In genomic region chr7:120685227-120685626, GRCm38 (mm10) we compare ENCODE assay signal across 19 mouse cellular contexts. TPM values are rescaled to one million over a fixed set of nuclear protein-coding genes. Genes with fewer than 3 reads are reported as not detected.
DNase-seq lines count a peak whose midpoint lies in the region; ATAC-seq and TF ChIP-seq lines count a peak whose summit lies in the region.
"Had no signal": no experiment of that assay in that cellular context is flagged by ENCODE, and none has a peak within 500 bp of the region (broad histone marks: within the 10 kb centered on the region; RNA-seq: fewer than 3 reads in every experiment).

No protein-coding gene starts in this region.

- no peaks in the 10 kb centered on the region for H3K36me3 ChIP-seq in heart, embryonic 12.5 days
- H3K36me3 ChIP-seq in stomach, embryonic 14.5 days (ENCODE audit: control insufficient read depth, insufficient read depth, low read length), result no peaks in the 10 kb centered on the region
- no peaks in the 10 kb centered on the region for H3K36me3 ChIP-seq in stomach, postnatal 0 days (ENCODE audit: control insufficient read depth, insufficient read depth, low read length)
- H3K36me3 ChIP-seq in stomach, embryonic 16.5 days (ENCODE audit: control insufficient read depth, insufficient read depth, low read length), result no peaks in the 10 kb centered on the region
- H3K36me3 ChIP-seq: embryonic facial prominence, embryonic 12.5 days; liver, embryonic 12.5 days; midbrain, embryonic 15.5 days; neural tube, embryonic 12.5 days had no signal

- intact Hi-C loops in heart, postnatal 10 days (cut with DNase I), result no loop called here

- H3K27ac ChIP-seq in heart, embryonic 12.5 days (ENCODE audit: poor library complexity, severe bottlenecking), result no peak overlapping the region
- H3K27ac ChIP-seq in layer of hippocampus, adult 2 months, result peak overlapping the region; percentile 90
- peak overlapping the region; percentile 24; the same call in 1 of the 2 replicates for H3K27ac ChIP-seq in stomach, embryonic 14.5 days (ENCODE audit: low read length)
- no peak overlapping the region for H3K27ac ChIP-seq in stomach, postnatal 0 days (replicated peaks)
- no peak overlapping the region for H3K27ac ChIP-seq in stomach, embryonic 16.5 days (ENCODE audit: low read length)
- H3K27ac ChIP-seq: embryonic facial prominence, embryonic 12.5 days; liver, embryonic 12.5 days; midbrain, embryonic 15.5 days; neural tube, embryonic 12.5 days had no signal

- no peak for TF ChIP-seq EP300 in stomach, postnatal 0 days (optimal IDR thresholded peaks at IDR 0.05)

- no peaks in the 10 kb centered on the region for H3K9me3 ChIP-seq in heart, embryonic 12.5 days (replicated peaks)
- no peaks in the 10 kb centered on the region for H3K9me3 ChIP-seq in stomach, embryonic 14.5 days (ENCODE audit: control insufficient read depth, low read depth, low read length)
- no peaks in the 10 kb centered on the region for H3K9me3 ChIP-seq in stomach, postnatal 0 days (ENCODE audit: control insufficient read depth, low read length)
- H3K9me3 ChIP-seq in stomach, embryonic 16.5 days (replicated peaks; ENCODE audit: control insufficient read depth, low read length), result no peaks in the 10 kb centered on the region
- H3K9me3 ChIP-seq: embryonic facial prominence, embryonic 12.5 days; liver, embryonic 12.5 days; midbrain, embryonic 15.5 days; neural tube, embryonic 12.5 days had no signal

- H3K27me3 ChIP-seq in heart, embryonic 12.5 days (replicated peaks), result no peaks in the 10 kb centered on the region
- no peaks in the 10 kb centered on the region for H3K27me3 ChIP-seq in stomach, embryonic 14.5 days (ENCODE audit: control insufficient read depth, insufficient read depth, low read length)
- H3K27me3 ChIP-seq in stomach, postnatal 0 days (ENCODE audit: control insufficient read depth, insufficient read depth, low read length), result no peaks in the 10 kb centered on the region
- no peaks in the 10 kb centered on the region for H3K27me3 ChIP-seq in stomach, embryonic 16.5 days (ENCODE audit: control insufficient read depth, insufficient read depth, low read length)
- H3K27me3 ChIP-seq: embryonic facial prominence, embryonic 12.5 days; liver, embryonic 12.5 days; midbrain, embryonic 15.5 days; neural tube, embryonic 12.5 days had no signal

- no peak overlapping the region for H3K4me3 ChIP-seq in heart, embryonic 12.5 days
- peak overlapping the region; percentile 26 for H3K4me3 ChIP-seq in layer of hippocampus, adult 2 months
- no peak overlapping the region for H3K4me3 ChIP-seq in stomach, embryonic 14.5 days (ENCODE audit: low read depth, low read length)
- no peak overlapping the region for H3K4me3 ChIP-seq in stomach, postnatal 0 days (ENCODE audit: low read depth, low read length)
- no peak overlapping the region for H3K4me3 ChIP-seq in stomach, embryonic 16.5 days (replicated peaks; ENCODE audit: low read length)
- H3K4me3 ChIP-seq: embryonic facial prominence, embryonic 12.5 days; liver, embryonic 12.5 days; midbrain, embryonic 15.5 days; neural tube, embryonic 12.5 days had no signal

- no peak overlapping the region for H3K9ac ChIP-seq in heart, embryonic 12.5 days
- H3K9ac ChIP-seq in stomach, embryonic 14.5 days (replicated peaks; ENCODE audit: low read depth, low read length), result no peak overlapping the region
- H3K9ac ChIP-seq in stomach, postnatal 0 days (ENCODE audit: low read length), result no peak overlapping the region
- H3K9ac ChIP-seq in stomach, embryonic 16.5 days (ENCODE audit: low read length), result no peak overlapping the region
- H3K9ac ChIP-seq: embryonic facial prominence, embryonic 12.5 days; liver, embryonic 12.5 days; midbrain, embryonic 15.5 days; neural tube, embryonic 12.5 days had no signal

- no peak for DNase-seq in heart, postnatal 10 days
- DNase-seq in layer of hippocampus, adult 2 months (ENCODE audit: low spot score in 2 of 2), result peak in 1 of 2 experiments; percentile 29
- no peak for DNase-seq in layer of hippocampus, postnatal 25 days (ENCODE audit: extremely low spot score in 1 of 2, low spot score in 1 of 2)
- no peak for DNase-seq in stomach, postnatal 0 days (ENCODE audit: low spot score)
- DNase-seq in right cerebral cortex, postnatal 25 days, result no peak
- DNase-seq: cerebellum, adult 2 months; gastrocnemius, postnatal 10 days; heart, postnatal 4 days; kidney, postnatal 25 days had no signal

- ATAC-seq in heart, embryonic 12.5 days (ENCODE audit: insufficient number of reproducible peaks, low FRiP score), result 0 out of 2 replicates have a peak, but pooled peaks have one; percentile 15
- ATAC-seq in stomach, embryonic 14.5 days (ENCODE audit: insufficient number of reproducible peaks, insufficient read depth, low FRiP score, low read depth), result no peak
- ATAC-seq in stomach, postnatal 0 days (ENCODE audit: low FRiP score, low TSS enrichment), result no peak
- no peak for ATAC-seq in stomach, embryonic 16.5 days (ENCODE audit: insufficient read depth, low FRiP score)
- ATAC-seq: liver, embryonic 12.5 days; midbrain, embryonic 15.5 days had no signal

- TF ChIP-seq CTCF in layer of hippocampus, adult 2 months (conservative IDR thresholded peaks at IDR 0.05), result no peak
- TF ChIP-seq CTCF in stomach, postnatal 0 days (IDR thresholded peaks at IDR 0.05; ENCODE audit: low read depth), result no peak

- H3K4me1 ChIP-seq in heart, embryonic 12.5 days (replicated peaks), result peaks cover 62% of the 10 kb centered on the region
- H3K4me1 ChIP-seq in stomach, embryonic 14.5 days (ENCODE audit: control insufficient read depth, insufficient read depth, low read length), result peaks cover 16% of the 10 kb centered on the region
- H3K4me1 ChIP-seq in stomach, postnatal 0 days (replicated peaks; ENCODE audit: control insufficient read depth, insufficient read depth), result no peaks in the 10 kb centered on the region; the same call in 1 of the 2 replicates
- H3K4me1 ChIP-seq in stomach, embryonic 16.5 days (ENCODE audit: control insufficient read depth, insufficient read depth, low read length), result peaks cover 16% of the 10 kb centered on the region
- H3K4me1 ChIP-seq: embryonic facial prominence, embryonic 12.5 days; neural tube, embryonic 12.5 days had no signal

- H3K4me2 ChIP-seq in heart, embryonic 12.5 days, result no peak overlapping the region
- 0 out of 2 replicates have a peak overlapping the region, but pooled peaks have one; percentile 1 for H3K4me2 ChIP-seq in stomach, embryonic 14.5 days (replicated peaks; ENCODE audit: low read depth, low read length)
- H3K4me2 ChIP-seq in stomach, postnatal 0 days (replicated peaks; ENCODE audit: low read depth), result no peak overlapping the region
- peak overlapping the region; percentile 17; the same call in 1 of the 2 replicates for H3K4me2 ChIP-seq in stomach, embryonic 16.5 days (ENCODE audit: low read depth, low read length)
- H3K4me2 ChIP-seq: embryonic facial prominence, embryonic 12.5 days; liver, embryonic 12.5 days; midbrain, embryonic 15.5 days; neural tube, embryonic 12.5 days had no signal

- WGBS in heart, embryonic 12.5 days, result 87% methylated on average over 6 of the region's 6 CpGs
- WGBS in stomach, embryonic 14.5 days, result 58% methylated on average over 6 of the region's 6 CpGs
- WGBS in stomach, postnatal 0 days, result 41% methylated on average over 6 of the region's 6 CpGs
- WGBS in stomach, embryonic 16.5 days, result 53% methylated on average over 6 of the region's 6 CpGs

RNA-seq across cellular contexts. Expression of gene Mosmo, which starts 7.8 kb away (rescaled TPM):
- 15.4 and 16.1 TPM in 2 replicates for polyA plus RNA-seq in heart, embryonic 12.5 days (2016; fragmentation: Nextera tagmentation; extraction: Ambion mirVana)
- total RNA-seq in heart, postnatal 10 days (2021), result 10 to 100 TPM; 29.0 to 33.7 TPM
- 10 to 100 TPM; 93.5 to 99.0 TPM for total RNA-seq in layer of hippocampus, adult 2 months (2021)
- 10 to 100 TPM; 77.8 to 79.9 TPM for total RNA-seq in layer of hippocampus, postnatal 25 days (2021)
- 15.8 and 16.5 TPM in 2 replicates for polyA plus RNA-seq in stomach, embryonic 14.5 days (2014; fragmentation: Nextera tagmentation; extraction: Ambion mirVana)
- polyA plus RNA-seq in stomach, postnatal 0 days (2015; fragmentation: Nextera tagmentation; extraction: Ambion mirVana), result 6.9 and 7.0 TPM in 2 replicates
- polyA plus RNA-seq in stomach, embryonic 16.5 days (2015; fragmentation: Nextera tagmentation; extraction: Ambion mirVana), result 6.2 and 7.7 TPM in 2 replicates

RNA-seq across cellular contexts. Expression of gene Pdzd9, which starts 15.1 kb away (rescaled TPM):
- 0.27 and 0.39 TPM in 2 replicates for polyA plus RNA-seq in heart, embryonic 12.5 days (2016; fragmentation: Nextera tagmentation; extraction: Ambion mirVana)
- total RNA-seq in heart, postnatal 10 days (2021), result not detected
- not detected for total RNA-seq in layer of hippocampus, adult 2 months (2021)
- not detected for total RNA-seq in layer of hippocampus, postnatal 25 days (2021)
- 0.20 and 0.43 TPM in 2 replicates for polyA plus RNA-seq in stomach, embryonic 14.5 days (2014; fragmentation: Nextera tagmentation; extraction: Ambion mirVana)
- 0.25 and 0.27 TPM in 2 replicates for polyA plus RNA-seq in stomach, postnatal 0 days (2015; fragmentation: Nextera tagmentation; extraction: Ambion mirVana)
- 0.17 and 0.35 TPM in 2 replicates for polyA plus RNA-seq in stomach, embryonic 16.5 days (2015; fragmentation: Nextera tagmentation; extraction: Ambion mirVana)
- total RNA-seq: gastrocnemius, postnatal 10 days; heart, postnatal 4 days; left cerebral cortex, postnatal 10 days had no signal
- polyA plus RNA-seq: cerebellum, adult 2 months had no signal

RNA-seq across cellular contexts. Expression of gene Uqcrc2, which starts 50.3 kb away (rescaled TPM):
- 409 and 430 TPM in 2 replicates for polyA plus RNA-seq in heart, embryonic 12.5 days (2016; fragmentation: Nextera tagmentation; extraction: Ambion mirVana)
- 100 to 1,000 TPM; 945 to 970 TPM for total RNA-seq in heart, postnatal 10 days (2021)
- total RNA-seq in layer of hippocampus, adult 2 months (2021), result 100 to 1,000 TPM; 233 to 241 TPM
- total RNA-seq in layer of hippocampus, postnatal 25 days (2021), result 100 to 1,000 TPM; 222 to 250 TPM
- polyA plus RNA-seq in stomach, embryonic 14.5 days (2014; fragmentation: Nextera tagmentation; extraction: Ambion mirVana), result 197 and 198 TPM in 2 replicates
- 191 and 193 TPM in 2 replicates for polyA plus RNA-seq in stomach, postnatal 0 days (2015; fragmentation: Nextera tagmentation; extraction: Ambion mirVana)
- polyA plus RNA-seq in stomach, embryonic 16.5 days (2015; fragmentation: Nextera tagmentation; extraction: Ambion mirVana), result 204 and 235 TPM in 2 replicates

RNA-seq across cellular contexts. Expression of gene Vwa3a, which starts 53.9 kb away (rescaled TPM):
- polyA plus RNA-seq in heart, embryonic 12.5 days (2016; fragmentation: Nextera tagmentation; extraction: Ambion mirVana), result 0.98 and 1.3 TPM in 2 replicates
- total RNA-seq in heart, postnatal 10 days (2021), result 1 to 10 TPM; 2.4 to 3.7 TPM
- 10 to 100 TPM; 16.1 to 20.3 TPM for total RNA-seq in layer of hippocampus, adult 2 months (2021)
- total RNA-seq in layer of hippocampus, postnatal 25 days (2021), result 10 to 100 TPM; 10.2 to 13.3 TPM
- 0.27 and 0.41 TPM in 2 replicates for polyA plus RNA-seq in stomach, embryonic 14.5 days (2014; fragmentation: Nextera tagmentation; extraction: Ambion mirVana)
- 0.21 and 0.29 TPM in 2 replicates for polyA plus RNA-seq in stomach, postnatal 0 days (2015; fragmentation: Nextera tagmentation; extraction: Ambion mirVana)
- polyA plus RNA-seq in stomach, embryonic 16.5 days (2015; fragmentation: Nextera tagmentation; extraction: Ambion mirVana), result 0.32 and 0.43 TPM in 2 replicates
- total RNA-seq: common myeloid progenitor, adult 5-6 weeks had no signal
- polyA plus RNA-seq: inflammation-experienced regulatory T-cells, adult 6 months; liver, embryonic 12.5 days had no signal

Comparison
In these comparisons a context has a peak if more than half of its experiments do, and no peak if none do; other contexts are left out.
1. H3K27ac ChIP-seq: peak in layer of hippocampus, adult 2 months (single experiment) and stomach, embryonic 14.5 days (single experiment); none in heart, embryonic 12.5 days (single experiment), stomach, postnatal 0 days (single experiment) and stomach, embryonic 16.5 days (single experiment).
2. H3K4me2 ChIP-seq: peak in stomach, embryonic 14.5 days (single experiment) and stomach, embryonic 16.5 days (single experiment); none in heart, embryonic 12.5 days (single experiment) and stomach, postnatal 0 days (single experiment).